Mouse (Mus musculus) CD4-positive, CD25-positive, alpha-beta regulatory T cell, adult 2 months (primary cell): ENCODE measurements around the gene Camk2g.
A peak's percentile ranks its signal among the peaks of the same experiment; 100 is the strongest.

Source experiments
- DNase-seq: peaks from one replicate; pipeline ENCODE4 v3.0.0-alpha.2; 2012; ENCODE audit warnings: low read depth, low spot score

Camk2g gene

GRCm38 (mm10) chr14:20793758-20794531 lies at the start of gene Camk2g:
Camk2g (minus strand) TSS chr14:20794088.
- DNase-seq = peak; percentile 92

GRCm38 (mm10) chr14:20842629-20843028 lies 48.7 kb upstream of the Camk2g start:
- DNase-seq = no peak

- no peak for DNase-seq
Measured at GRCm38 (mm10) chr14:20841526-20841925, 47.6 kb upstream of the Camk2g start.

- no peak for DNase-seq
Measured at GRCm38 (mm10) chr14:20837681-20838080, 43.8 kb upstream of the Camk2g start.

GRCm38 (mm10) chr14:20836905-20837376 lies 43.1 kb upstream of the Camk2g start:
- no peak for DNase-seq

- peak; percentile 72 for DNase-seq
Measured at GRCm38 (mm10) chr14:20836171-20836904, 42.5 kb upstream of the Camk2g start, which contains the start of gene Plau. Plau (plus strand) TSS chr14:20836660.

- no peak for DNase-seq
Measured at GRCm38 (mm10) chr14:20834136-20834535, 40.2 kb upstream of the Camk2g start.

- DNase-seq = no peak
Measured at GRCm38 (mm10) chr14:20833525-20833924, 39.6 kb upstream of the Camk2g start.

- no peak for DNase-seq
Measured at GRCm38 (mm10) chr14:20831915-20832314, 38.0 kb upstream of the Camk2g start.

- no peak for DNase-seq
Measured at GRCm38 (mm10) chr14:20831141-20831910, 37.4 kb upstream of the Camk2g start.

GRCm38 (mm10) chr14:20829523-20830366 lies 35.9 kb upstream of the Camk2g start:
- DNase-seq = no peak

GRCm38 (mm10) chr14:20828524-20828923 lies 34.6 kb upstream of the Camk2g start:
- peak; percentile 44 for DNase-seq

GRCm38 (mm10) chr14:20827491-20827890 lies 33.6 kb upstream of the Camk2g start:
- DNase-seq = no peak

GRCm38 (mm10) chr14:20827061-20827460 lies 33.2 kb upstream of the Camk2g start:
- no peak for DNase-seq

GRCm38 (mm10) chr14:20825516-20825915 lies 31.6 kb upstream of the Camk2g start:
- DNase-seq = no peak

GRCm38 (mm10) chr14:20824517-20824916 lies 30.6 kb upstream of the Camk2g start:
- DNase-seq = no peak

- DNase-seq = no peak
Measured at GRCm38 (mm10) chr14:20815448-20815847, 21.6 kb upstream of the Camk2g start.

- DNase-seq = no peak
Measured at GRCm38 (mm10) chr14:20811779-20812406, 18.0 kb upstream of the Camk2g start.

- no peak for DNase-seq
Measured at GRCm38 (mm10) chr14:20811236-20811635, 17.3 kb upstream of the Camk2g start.

GRCm38 (mm10) chr14:20809820-20810219 lies 15.9 kb upstream of the Camk2g start:
- DNase-seq = no peak

- no peak for DNase-seq
Measured at GRCm38 (mm10) chr14:20809349-20809748, 15.5 kb upstream of the Camk2g start.
